Mouse (Mus musculus): ENCODE measurements around the gene Ktn1. TPM values are rescaled to one million over a fixed set of nuclear protein-coding genes. Genes with fewer than 3 reads are reported as not detected.
A peak's percentile ranks its signal among the peaks of the same experiment; 100 is the strongest.

Gene Ktn1
- polyA plus RNA-seq, 1 experiment from 2014 or later = 75.4 TPM

DNA sequence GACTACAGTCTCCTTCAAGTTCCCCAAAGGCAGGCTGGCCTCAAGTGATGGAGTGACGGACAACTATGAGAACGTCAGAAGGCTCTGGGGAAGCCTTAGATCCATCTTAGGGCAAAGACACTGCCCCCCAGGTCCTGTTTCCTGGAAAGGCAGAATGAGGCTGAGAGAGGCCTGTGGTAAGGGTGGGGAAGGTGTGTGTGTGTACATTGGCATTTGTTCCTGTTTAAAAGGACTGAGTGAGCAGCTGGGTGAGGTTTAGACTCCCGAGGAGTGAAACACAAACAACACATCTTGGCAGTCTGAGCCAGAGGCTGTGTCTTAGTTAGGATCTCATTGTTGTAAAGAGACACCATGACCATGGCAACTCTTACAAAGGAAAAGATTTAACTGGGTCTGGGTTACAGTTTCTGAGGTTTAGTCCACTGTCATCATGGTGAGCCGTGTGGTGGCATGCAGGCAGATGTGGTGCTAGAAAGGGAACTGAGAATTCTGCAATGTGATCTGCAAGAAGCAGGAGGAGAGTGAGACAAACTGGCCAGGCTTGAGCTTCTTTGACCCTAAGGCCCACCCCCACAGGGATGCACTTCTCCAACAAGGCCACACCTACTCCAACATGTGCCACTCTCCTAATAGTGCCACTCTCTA is 106.1 kb downstream of the Ktn1 start:
- no peaks in the 10 kb centered on the region for H3K27me3 ChIP-seq (replicated peaks; ENCODE audit: control insufficient read depth, insufficient read depth, low read length)
- 74% methylated on average over 4 of the region's 4 CpGs for WGBS
- no peaks in the 10 kb centered on the region for H3K36me3 ChIP-seq (ENCODE audit: control insufficient read depth, insufficient read depth, low read length)
- no peak for DNase-seq (ENCODE audit: low spot score)
- no peaks in the 10 kb centered on the region for H3K4me1 ChIP-seq (replicated peaks; ENCODE audit: control insufficient read depth, insufficient read depth, low read length)
- H3K9me3 ChIP-seq (ENCODE audit: control insufficient read depth, low read length) = no peaks in the 10 kb centered on the region
- H3K4me3 ChIP-seq (ENCODE audit: low read depth, low read length) = no peak overlapping the region
- H3K4me2 ChIP-seq (ENCODE audit: low read length) = no peak overlapping the region
- ATAC-seq (replicated peaks; ENCODE audit: low FRiP score, low TSS enrichment, low read depth) = no peak
- H3K27ac ChIP-seq (ENCODE audit: low read depth) = no peak overlapping the region
- no peak overlapping the region for H3K9ac ChIP-seq (ENCODE audit: low read length)

DNA sequence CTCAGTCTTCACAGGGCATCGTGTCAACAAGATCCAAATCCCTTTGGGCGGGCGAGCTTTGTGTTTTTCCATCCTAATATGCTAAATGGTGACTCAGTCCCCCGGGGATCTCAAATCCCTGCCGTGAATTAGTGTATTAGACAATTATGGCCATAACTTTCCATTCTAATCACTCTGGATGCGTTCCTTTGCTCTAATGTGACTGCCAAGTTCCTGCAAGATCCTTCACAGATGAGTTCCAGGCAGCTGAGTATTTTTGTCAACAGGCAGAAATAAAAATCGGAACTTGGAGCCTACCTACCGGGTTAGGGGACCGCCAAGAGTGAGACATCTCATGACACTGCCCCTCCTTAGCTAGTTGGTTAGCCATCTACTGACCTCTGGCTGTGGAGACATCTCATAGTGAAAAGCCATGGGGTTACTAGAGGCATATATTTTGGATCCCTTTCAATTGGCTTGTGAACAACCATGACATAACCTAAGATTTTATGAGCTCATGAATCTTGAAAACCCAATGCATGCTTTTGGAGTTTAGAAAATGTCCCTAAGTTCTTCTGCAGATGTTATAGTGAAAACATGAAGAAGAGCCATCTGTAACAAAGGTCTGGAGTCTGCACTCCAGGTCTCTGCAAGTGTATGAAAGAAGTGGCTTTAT is 108.3 kb downstream of the Ktn1 start:
- no peak overlapping the region for H3K4me3 ChIP-seq (ENCODE audit: low read depth, low read length)
- ATAC-seq (replicated peaks; ENCODE audit: low FRiP score, low TSS enrichment, low read depth) = no peak
- DNase-seq (ENCODE audit: low spot score) = no peak
- H3K4me1 ChIP-seq (replicated peaks; ENCODE audit: control insufficient read depth, insufficient read depth, low read length) = no peaks in the 10 kb centered on the region
- no peak overlapping the region for H3K27ac ChIP-seq (ENCODE audit: low read depth)
- no peak overlapping the region for H3K9ac ChIP-seq (ENCODE audit: low read length)
- no peaks in the 10 kb centered on the region for H3K9me3 ChIP-seq (ENCODE audit: control insufficient read depth, low read length)
- 86% methylated on average over 9 of the region's 9 CpGs for WGBS
- no peaks in the 10 kb centered on the region for H3K36me3 ChIP-seq (ENCODE audit: control insufficient read depth, insufficient read depth, low read length)
- no peaks in the 10 kb centered on the region for H3K27me3 ChIP-seq (replicated peaks; ENCODE audit: control insufficient read depth, insufficient read depth, low read length)
- H3K4me2 ChIP-seq (ENCODE audit: low read length) = no peak overlapping the region

DNA sequence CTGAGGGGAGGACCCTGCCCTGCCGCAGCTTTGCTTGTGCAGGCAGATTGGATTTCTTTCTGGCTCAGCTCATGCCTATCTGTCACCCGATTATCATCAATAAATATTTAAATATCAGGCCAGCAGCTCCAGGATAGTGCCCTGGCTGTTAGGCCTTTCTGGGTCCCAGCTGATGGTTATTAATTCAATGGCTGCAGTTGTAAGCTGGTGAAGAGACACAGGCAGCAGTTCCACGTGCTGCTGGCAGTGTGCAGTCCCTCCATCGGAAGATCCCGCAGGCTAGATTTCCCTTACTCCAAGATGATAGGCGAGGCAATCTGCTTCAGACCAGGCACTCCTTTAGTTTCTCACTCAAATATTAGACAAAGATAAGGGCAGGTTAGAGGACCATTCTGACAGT is 116.9 kb downstream of the Ktn1 start:
- Histone ChIP-seq H3K27ac (ENCODE audit: low read depth) (no peak overlapping the region), H3K9ac (ENCODE audit: low read length) (no peak overlapping the region), H3K4me3 (ENCODE audit: low read depth, low read length) (no peak overlapping the region), H3K4me2 (ENCODE audit: low read length) (no peak overlapping the region), H3K4me1 (replicated peaks; ENCODE audit: control insufficient read depth, insufficient read depth, low read length) (0 out of 2 replicates have a peak, but pooled peaks cover 2% of the 10 kb centered on the region), H3K36me3 (ENCODE audit: control insufficient read depth, insufficient read depth, low read length) (no peaks in the 10 kb centered on the region), H3K9me3 (ENCODE audit: control insufficient read depth, low read length) (no peaks in the 10 kb centered on the region), H3K27me3 (replicated peaks; ENCODE audit: control insufficient read depth, insufficient read depth, low read length) (no peaks in the 10 kb centered on the region)
- 57% methylated on average over 6 of the region's 6 CpGs for WGBS
- ATAC-seq (replicated peaks; ENCODE audit: low FRiP score, low TSS enrichment, low read depth) (no peak), DNase-seq (ENCODE audit: low spot score) (no peak)

DNA sequence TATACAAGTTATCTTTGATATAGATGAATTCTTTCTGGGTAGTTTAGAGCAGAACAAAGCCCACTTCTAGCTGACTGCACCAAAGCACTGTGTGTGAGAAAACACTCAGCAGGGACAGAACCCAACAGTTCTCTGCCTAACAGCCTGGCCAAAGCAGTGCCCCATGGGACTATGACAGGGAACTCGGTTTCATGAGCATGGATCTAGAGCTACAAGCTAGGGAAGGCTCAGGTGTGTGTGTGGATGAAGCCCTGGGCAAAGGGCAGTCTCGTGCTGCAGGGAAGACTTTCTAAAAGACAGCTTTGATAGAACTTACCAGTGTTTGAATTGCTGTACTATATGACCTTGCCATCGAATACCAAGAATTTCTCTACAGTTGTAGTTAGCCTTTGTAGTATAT is 117.5 kb downstream of the Ktn1 start:
- no peak overlapping the region for H3K27ac ChIP-seq (ENCODE audit: low read depth)
- 76% methylated on average over 3 of the region's 3 CpGs for WGBS
- ATAC-seq (replicated peaks; ENCODE audit: low FRiP score, low TSS enrichment, low read depth) (no peak), DNase-seq (ENCODE audit: low spot score) (no peak)
- H3K27me3 ChIP-seq (replicated peaks; ENCODE audit: control insufficient read depth, insufficient read depth, low read length) = no peaks in the 10 kb centered on the region
- 0 out of 2 replicates have a peak, but pooled peaks cover 2% of the 10 kb centered on the region for H3K4me1 ChIP-seq (replicated peaks; ENCODE audit: control insufficient read depth, insufficient read depth, low read length)
- H3K9ac ChIP-seq (ENCODE audit: low read length) = no peak overlapping the region
- no peak overlapping the region for H3K4me2 ChIP-seq (ENCODE audit: low read length)
- no peak overlapping the region for H3K4me3 ChIP-seq (ENCODE audit: low read depth, low read length)
- H3K9me3 ChIP-seq (ENCODE audit: control insufficient read depth, low read length) = no peaks in the 10 kb centered on the region
- H3K36me3 ChIP-seq (ENCODE audit: control insufficient read depth, insufficient read depth, low read length) = no peaks in the 10 kb centered on the region

DNA sequence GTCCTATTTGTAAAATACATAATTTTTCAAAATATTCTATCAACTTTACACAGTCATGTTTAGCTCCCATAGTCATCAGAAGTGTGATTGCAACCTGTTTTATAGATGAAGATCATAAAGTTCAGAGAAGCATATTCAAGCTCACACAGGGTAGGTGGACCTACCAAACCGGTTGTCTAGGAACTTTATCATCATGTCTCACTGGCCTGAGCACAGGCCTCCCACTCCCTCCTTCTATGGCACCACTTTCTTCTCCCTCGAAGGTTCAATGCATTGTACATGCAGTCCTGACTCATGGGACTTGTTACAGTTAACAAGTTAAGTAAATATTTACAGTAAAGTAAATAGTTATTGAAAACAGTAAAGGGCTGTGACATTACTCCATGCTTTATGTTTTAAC is 118.1 kb downstream of the Ktn1 start:
- Histone ChIP-seq H3K27ac (ENCODE audit: low read depth) (no peak overlapping the region), H3K4me1 (replicated peaks; ENCODE audit: control insufficient read depth, insufficient read depth, low read length) (0 out of 2 replicates have a peak, but pooled peaks cover 2% of the 10 kb centered on the region), H3K36me3 (ENCODE audit: control insufficient read depth, insufficient read depth, low read length) (no peaks in the 10 kb centered on the region), H3K9me3 (ENCODE audit: control insufficient read depth, low read length) (no peaks in the 10 kb centered on the region), H3K9ac (ENCODE audit: low read length) (no peak overlapping the region), H3K27me3 (replicated peaks; ENCODE audit: control insufficient read depth, insufficient read depth, low read length) (no peaks in the 10 kb centered on the region), H3K4me3 (ENCODE audit: low read depth, low read length) (no peak overlapping the region), H3K4me2 (ENCODE audit: low read length) (no peak overlapping the region)
- 30% methylated on average over 2 of the region's 2 CpGs for WGBS
- no peak for DNase-seq (ENCODE audit: low spot score)
- peak; percentile 64; the same call in 1 of the 2 replicates for ATAC-seq (replicated peaks; ENCODE audit: low FRiP score, low TSS enrichment, low read depth)

DNA sequence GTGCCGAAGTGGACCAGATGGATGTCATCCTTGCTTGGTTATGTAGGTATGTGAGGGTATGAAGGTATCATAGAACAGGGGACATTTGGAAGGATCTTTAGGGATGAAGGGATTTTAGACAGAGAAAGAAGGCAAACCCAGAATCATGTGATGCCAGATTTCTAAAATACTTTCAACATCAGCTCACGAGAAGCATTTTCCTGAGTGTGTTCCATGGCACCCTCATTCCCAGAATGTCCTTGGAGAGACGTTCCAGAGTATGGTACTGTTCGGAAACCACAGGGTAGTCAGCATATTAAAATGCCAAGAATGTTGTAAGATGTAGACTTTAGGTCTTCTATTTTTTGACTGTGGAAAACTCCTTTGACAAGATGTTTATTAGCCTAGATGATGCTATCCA is 123.2 kb downstream of the Ktn1 start:
- Histone ChIP-seq H3K4me2 (ENCODE audit: low read length) (no peak overlapping the region), H3K4me3 (ENCODE audit: low read depth, low read length) (no peak overlapping the region), H3K36me3 (ENCODE audit: control insufficient read depth, insufficient read depth, low read length) (no peaks in the 10 kb centered on the region), H3K27me3 (replicated peaks; ENCODE audit: control insufficient read depth, insufficient read depth, low read length) (no peaks in the 10 kb centered on the region), H3K4me1 (replicated peaks; ENCODE audit: control insufficient read depth, insufficient read depth, low read length) (no peaks in the 10 kb centered on the region), H3K27ac (ENCODE audit: low read depth) (no peak overlapping the region), H3K9ac (ENCODE audit: low read length) (no peak overlapping the region), H3K9me3 (ENCODE audit: control insufficient read depth, low read length) (no peaks in the 10 kb centered on the region)
- 86% methylated on average over 4 of the region's 4 CpGs for WGBS
- ATAC-seq (replicated peaks; ENCODE audit: low FRiP score, low TSS enrichment, low read depth) (no peak), DNase-seq (ENCODE audit: low spot score) (no peak)

DNA sequence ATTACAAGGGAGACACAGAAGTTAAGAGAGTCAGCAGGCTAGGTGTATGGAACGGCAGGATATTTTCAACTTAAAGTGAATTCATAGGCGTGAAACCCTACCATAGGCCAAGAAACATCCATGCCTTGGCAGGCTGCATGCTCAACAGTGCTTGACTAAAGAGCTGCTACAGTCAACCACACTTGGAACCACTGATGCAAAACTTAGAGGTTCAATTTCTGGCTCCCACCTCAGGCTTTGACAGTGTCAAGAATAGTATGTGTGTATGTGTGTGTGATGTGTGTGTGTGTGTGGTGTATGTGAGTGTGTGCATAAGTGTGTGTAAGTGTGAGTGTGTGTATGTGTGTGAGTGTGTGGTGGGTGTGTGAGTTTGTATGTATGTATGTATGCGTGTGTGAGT is 127.3 kb downstream of the Ktn1 start:
- H3K4me2 ChIP-seq (ENCODE audit: low read length) = no peak overlapping the region
- no peaks in the 10 kb centered on the region for H3K36me3 ChIP-seq (ENCODE audit: control insufficient read depth, insufficient read depth, low read length)
- no peak overlapping the region for H3K27ac ChIP-seq (ENCODE audit: low read depth)
- H3K9me3 ChIP-seq (ENCODE audit: control insufficient read depth, low read length) = no peaks in the 10 kb centered on the region
- H3K9ac ChIP-seq (ENCODE audit: low read length) = no peak overlapping the region
- DNase-seq (ENCODE audit: low spot score) (no peak), ATAC-seq (replicated peaks; ENCODE audit: low FRiP score, low TSS enrichment, low read depth) (no peak)
- no peaks in the 10 kb centered on the region for H3K27me3 ChIP-seq (replicated peaks; ENCODE audit: control insufficient read depth, insufficient read depth, low read length)
- H3K4me1 ChIP-seq (replicated peaks; ENCODE audit: control insufficient read depth, insufficient read depth, low read length) = no peaks in the 10 kb centered on the region
- WGBS = 89% methylated on average over 3 of the region's 3 CpGs
- no peak overlapping the region for H3K4me3 ChIP-seq (ENCODE audit: low read depth, low read length)

DNA sequence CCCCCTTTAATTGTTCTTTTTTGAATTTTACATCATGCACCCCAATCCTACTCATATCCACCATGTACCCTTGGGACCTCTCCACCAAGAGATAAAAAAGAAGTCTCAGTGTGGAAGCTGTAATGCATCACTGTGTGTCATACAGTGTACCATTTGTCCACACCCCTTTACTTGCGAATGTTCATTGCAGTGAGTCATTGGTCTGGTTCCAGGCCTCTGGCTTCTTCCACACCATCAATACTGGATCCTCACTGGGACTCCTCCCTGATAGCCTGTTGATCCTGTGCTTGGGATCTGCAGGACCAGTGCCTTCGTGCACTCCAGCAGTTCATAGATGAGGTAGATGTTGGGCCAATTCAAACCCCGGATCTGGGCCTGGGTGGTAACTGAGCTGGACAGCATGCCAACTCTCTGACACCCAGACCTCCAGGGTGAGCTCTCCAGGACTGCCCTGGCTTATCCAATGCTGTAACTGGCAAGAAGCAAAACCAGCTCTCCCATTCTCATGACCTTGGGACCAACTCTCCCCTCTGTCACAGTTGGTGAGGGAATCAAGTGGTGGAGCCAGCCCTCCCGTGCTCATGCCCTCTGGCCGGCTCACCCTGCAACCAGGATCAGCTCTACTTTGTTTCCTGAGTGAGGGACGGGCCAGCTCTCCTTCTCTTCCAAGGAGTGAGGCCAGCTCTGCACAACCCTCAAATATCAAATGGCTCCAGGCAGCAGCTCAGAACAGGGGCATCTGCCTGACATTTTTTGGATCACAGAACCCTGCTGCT is 128.2 kb downstream of the Ktn1 start:
- no peaks in the 10 kb centered on the region for H3K27me3 ChIP-seq (replicated peaks; ENCODE audit: control insufficient read depth, insufficient read depth, low read length)
- H3K4me3 ChIP-seq (ENCODE audit: low read depth, low read length) = no peak overlapping the region
- no peaks in the 10 kb centered on the region for H3K36me3 ChIP-seq (ENCODE audit: control insufficient read depth, insufficient read depth, low read length)
- no peak overlapping the region for H3K27ac ChIP-seq (ENCODE audit: low read depth)
- no peak for ATAC-seq (replicated peaks; ENCODE audit: low FRiP score, low TSS enrichment, low read depth)
- no peaks in the 10 kb centered on the region for H3K4me1 ChIP-seq (replicated peaks; ENCODE audit: control insufficient read depth, insufficient read depth, low read length)
- H3K9me3 ChIP-seq (ENCODE audit: control insufficient read depth, low read length) = no peaks in the 10 kb centered on the region
- 83% methylated on average over 6 of the region's 6 CpGs for WGBS
- H3K4me2 ChIP-seq (ENCODE audit: low read length) = no peak overlapping the region
- DNase-seq (ENCODE audit: low spot score) = no peak
- no peak overlapping the region for H3K9ac ChIP-seq (ENCODE audit: low read length)

Data from intestine, embryonic 14.5 days (tissue).